Mouse (Mus musculus): ENCODE results near the gene Zfp146. TPM values are rescaled to one million over a fixed set of nuclear protein-coding genes. Genes with fewer than 3 reads are reported as not detected.
"Not testable (repeated sequence)": the region's sequence is repeated elsewhere in the genome, so short reads cannot be mapped to it uniquely, and the experiment has no call there.

Zfp146 gene
- 10 to 100 TPM; 19.2 to 23.6 TPM for total RNA-seq (2021)
- long read RNA-seq, experiment 1, partial matches to known transcripts: 0 of 2 reads
- long read RNA-seq, experiment 1, other reads (novel, unspliced or antisense): 1 of 2 reads
- long read RNA-seq, experiment 2, partial matches to known transcripts: 0 of 1 reads
- long read RNA-seq, experiment 2, other reads (novel, unspliced or antisense): 0 of 1 reads

GRCm38 (mm10) chr7:30169583-30170282 lies at the start of gene Zfp146:
TSS of gene Zfp146 (minus strand) at chr7:30169750.
- intact Hi-C loops (cut with DNase I): no loop called here
- peak; percentile 85 to 86 for DNase-seq

GRCm38 (mm10) chr7:30217277-30217676 lies 47.7 kb upstream of the Zfp146 start:
- intact Hi-C loops (cut with DNase I): loop anchor here (5.0 to 10.0 kb wide), 2 partner anchors 35 to 202 kb away; partner anchors contain the start of gene Cox7a1
- no peak for DNase-seq

GRCm38 (mm10) chr7:30216723-30217151 lies 47.2 kb upstream of the Zfp146 start:
- DNase-seq: peak in 1 of 2 experiments; percentile 65
- intact Hi-C loops (cut with DNase I): loop anchor here (5.0 to 10.0 kb wide), 2 partner anchors 34 to 202 kb away; partner anchors contain the start of gene Cox7a1

GRCm38 (mm10) chr7:30215875-30216274 lies 46.3 kb upstream of the Zfp146 start:
- intact Hi-C loops (cut with DNase I): loop anchor here (5.0 to 10.0 kb wide), 2 partner anchors 34 to 201 kb away; partner anchors contain the start of gene Cox7a1
- DNase-seq: no peak

- intact Hi-C loops (cut with DNase I): loop anchor here (10.0 kb wide), 1 partner anchor 199 kb away; no protein-coding TSS in a partner anchor
- DNase-seq: no peak
These were observed 44.3 kb upstream of the Zfp146 start for GRCm38 (mm10) chr7:30213881-30214280.

GRCm38 (mm10) chr7:30211025-30211424 lies 41.5 kb upstream of the Zfp146 start:
- intact Hi-C loops (cut with DNase I): loop anchor here (10.0 kb wide), 1 partner anchor 196 kb away; no protein-coding TSS in a partner anchor

GRCm38 (mm10) chr7:30206364-30206763 lies 36.8 kb upstream of the Zfp146 start:
- intact Hi-C loops (cut with DNase I): not testable (repeated sequence)

More at GRCm38 (mm10) chr7:30211025-30211424, 41.5 kb upstream of the Zfp146 start:
- DNase-seq: no peak

GRCm38 (mm10) chr7:30205383-30205782 lies 35.8 kb upstream of the Zfp146 start:
- DNase-seq: peak in 1 of 2 experiments; percentile 61
- intact Hi-C loops (cut with DNase I): loop anchor here (2.0 kb wide), 1 partner anchor 25 kb away; no protein-coding TSS in a partner anchor

More at GRCm38 (mm10) chr7:30206364-30206763, 36.8 kb upstream of the Zfp146 start:
- DNase-seq: not testable (repeated sequence)

GRCm38 (mm10) chr7:30204380-30204779 lies 34.8 kb upstream of the Zfp146 start:
- intact Hi-C loops (cut with DNase I): loop anchor here (2.0 kb wide), 1 partner anchor 24 kb away; no protein-coding TSS in a partner anchor

GRCm38 (mm10) chr7:30202895-30203690 lies 33.5 kb upstream of the Zfp146 start:
- DNase-seq: peak in 1 of 2 experiments; percentile 52
- intact Hi-C loops (cut with DNase I): no loop called here

More at GRCm38 (mm10) chr7:30204380-30204779, 34.8 kb upstream of the Zfp146 start:
- DNase-seq: no peak

GRCm38 (mm10) chr7:30200661-30201060 lies 31.1 kb upstream of the Zfp146 start:
- intact Hi-C loops (cut with DNase I); DNase-seq: not testable (repeated sequence)

- intact Hi-C loops (cut with DNase I): no loop called here
These were observed 30.6 kb upstream of the Zfp146 start for GRCm38 (mm10) chr7:30200200-30200599.

GRCm38 (mm10) chr7:30199498-30200139 lies 30.1 kb upstream of the Zfp146 start:
- no peak for DNase-seq
- intact Hi-C loops (cut with DNase I): loop anchor here (2.0 to 10.0 kb wide), 2 partner anchors 15 to 685 kb away; partner anchors contain the start of genes Cox7a1 and Sipa1l3

More at GRCm38 (mm10) chr7:30200200-30200599, 30.6 kb upstream of the Zfp146 start:
- no peak for DNase-seq

- intact Hi-C loops (cut with DNase I): loop anchor here (2.0 to 10.0 kb wide), 2 partner anchors 14 to 684 kb away; partner anchors contain the start of genes Cox7a1 and Sipa1l3
- no peak for DNase-seq
These were observed 29.0 kb upstream of the Zfp146 start, which contains the start of gene Capns1 for GRCm38 (mm10) chr7:30198481-30198971. TSS of gene Capns1 (minus strand) at chr7:30198811.

- intact Hi-C loops (cut with DNase I): loop anchor here (2.0 to 10.0 kb wide), 2 partner anchors 13 to 683 kb away; partner anchors contain the start of genes Cox7a1 and Sipa1l3
- DNase-seq: no peak
These were observed 28.1 kb upstream of the Zfp146 start for GRCm38 (mm10) chr7:30197592-30198129.

- intact Hi-C loops (cut with DNase I): loop anchor here (10.0 kb wide), 1 partner anchor 681 kb away; the partner anchor contains the start of gene Sipa1l3
These were observed 26.6 kb upstream of the Zfp146 start for GRCm38 (mm10) chr7:30196171-30196570.

GRCm38 (mm10) chr7:30195461-30195860 lies 25.9 kb upstream of the Zfp146 start:
- intact Hi-C loops (cut with DNase I): loop anchor here (10.0 kb wide), 1 partner anchor 681 kb away; the partner anchor contains the start of gene Sipa1l3

More at GRCm38 (mm10) chr7:30196171-30196570, 26.6 kb upstream of the Zfp146 start:
- DNase-seq: no peak

GRCm38 (mm10) chr7:30194884-30195283 lies 25.3 kb upstream of the Zfp146 start:
- DNase-seq: peak; percentile 88 to 95
- intact Hi-C loops (cut with DNase I): loop anchor here (10.0 kb wide), 1 partner anchor 680 kb away; the partner anchor contains the start of gene Sipa1l3

More at GRCm38 (mm10) chr7:30195461-30195860, 25.9 kb upstream of the Zfp146 start:
- no peak for DNase-seq

Measured in gastrocnemius, postnatal 36 days (tissue).